Mouse (Mus musculus): Measurements from ENCODE around the gene Iqck. TPM values are rescaled to one million over a fixed set of nuclear protein-coding genes. Genes with fewer than 3 reads are reported as not detected.

Iqck gene
- polyA plus RNA-seq, 1 experiment = 0.48 TPM

DNA sequence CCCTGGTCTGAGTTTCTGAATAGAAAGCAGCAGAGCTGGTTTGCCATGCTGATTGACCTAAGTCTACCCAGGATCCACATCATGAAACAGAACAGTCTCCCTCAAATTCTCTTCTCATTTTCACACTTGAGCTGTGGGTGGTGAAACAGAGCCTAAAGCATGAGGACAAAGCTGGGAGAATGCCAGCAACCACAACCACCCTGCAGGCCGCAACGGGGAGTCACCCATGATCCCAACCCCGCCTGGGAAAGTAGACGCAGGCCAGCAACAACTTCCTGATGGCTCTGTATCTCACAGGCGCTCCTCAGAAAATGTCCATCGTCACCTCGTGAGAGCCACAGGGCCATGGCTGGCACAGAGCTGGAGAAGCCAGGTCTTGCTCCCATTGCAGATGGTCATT lies 4.0 kb upstream of the Iqck start:
- whole genome bisulfite sequencing = 48% methylated on average over 7 of the region's 7 CpGs
- no peak overlapping the region for H3K27ac ChIP-seq (ENCODE audit: insufficient read depth, low read depth, low read length)
- no peak overlapping the region for H3K4me3 ChIP-seq (ENCODE audit: low read depth, low read length)
- peaks cover 8% of the 10 kb centered on the region; the same call in 1 of the 2 replicates for H3K4me1 ChIP-seq (ENCODE audit: control insufficient read depth, insufficient read depth, insufficient read length, low read length)
- peaks cover 22% of the 10 kb centered on the region for H3K36me3 ChIP-seq (ENCODE audit: control insufficient read depth, insufficient read depth, low read length)
- TF ChIP-seq CTCF (IDR thresholded peaks at IDR 0.05; ENCODE audit: extremely low read depth, insufficient read length, insufficient replicate concordance, low read depth, low read length) = no peak
- TF ChIP-seq POLR2A (IDR thresholded peaks at IDR 0.05; ENCODE audit: low read depth, low read length) = no peak
- H3K27me3 ChIP-seq (ENCODE audit: control insufficient read depth, insufficient read depth, low read length) = no peaks in the 10 kb centered on the region

DNA sequence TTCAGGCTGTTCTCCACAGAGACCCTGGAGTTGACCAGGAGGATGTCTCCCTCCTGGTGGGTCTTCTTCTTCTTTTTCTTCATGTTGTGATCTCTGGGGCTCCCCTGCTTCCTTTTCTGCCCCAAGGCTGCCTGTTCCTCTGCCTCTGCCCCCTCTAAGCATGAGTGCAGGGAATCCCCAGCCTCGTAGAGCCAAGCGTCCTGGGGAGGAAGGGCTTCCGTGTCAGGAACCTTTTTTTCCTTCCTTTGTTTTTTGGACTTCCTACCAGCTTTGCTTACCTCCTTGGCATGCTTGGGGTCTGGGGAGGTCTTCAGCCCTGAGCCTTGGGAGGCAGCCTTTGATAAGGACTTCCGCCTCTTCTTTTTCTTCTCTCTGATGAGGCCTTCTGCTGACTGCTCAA lies 2.9 kb upstream of the Iqck start:
- H3K4me3 ChIP-seq (ENCODE audit: low read depth, low read length) = no peak overlapping the region
- no peaks in the 10 kb centered on the region for H3K27me3 ChIP-seq (ENCODE audit: control insufficient read depth, insufficient read depth, low read length)
- peaks cover 17% of the 10 kb centered on the region for H3K36me3 ChIP-seq (ENCODE audit: control insufficient read depth, insufficient read depth, low read length)
- no peak overlapping the region for H3K27ac ChIP-seq (ENCODE audit: insufficient read depth, low read depth, low read length)
- TF ChIP-seq POLR2A (IDR thresholded peaks at IDR 0.05; ENCODE audit: low read depth, low read length) (no peak), CTCF (IDR thresholded peaks at IDR 0.05; ENCODE audit: extremely low read depth, insufficient read length, insufficient replicate concordance, low read depth, low read length) (no peak)
- WGBS = 80% methylated on average over 4 of the region's 4 CpGs
- peaks cover 8% of the 10 kb centered on the region; the same call in 1 of the 2 replicates for H3K4me1 ChIP-seq (ENCODE audit: control insufficient read depth, insufficient read depth, insufficient read length, low read length)

DNA sequence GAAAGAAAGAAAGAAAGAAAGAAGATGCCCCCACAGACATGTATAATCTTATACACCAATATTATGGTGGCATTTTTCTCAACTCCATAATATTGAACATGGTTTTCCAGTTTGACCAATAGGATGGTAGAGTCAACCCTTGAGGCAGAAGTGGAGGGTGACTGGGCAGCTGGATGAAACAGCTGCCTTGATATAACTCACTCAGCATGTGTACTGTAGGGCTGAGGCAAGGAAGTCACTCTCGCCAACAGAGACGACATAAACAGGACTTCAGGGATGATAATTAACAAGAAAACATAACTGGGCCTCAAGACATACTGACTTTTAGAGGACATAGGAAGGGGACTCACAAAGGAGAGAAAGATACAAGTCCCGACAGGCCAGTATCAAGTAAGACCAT lies 946 bp upstream of the Iqck start:
- TF ChIP-seq CTCF (IDR thresholded peaks at IDR 0.05; ENCODE audit: extremely low read depth, insufficient read length, insufficient replicate concordance, low read depth, low read length) (no peak), POLR2A (IDR thresholded peaks at IDR 0.05; ENCODE audit: low read depth, low read length) (no peak)
- no peaks in the 10 kb centered on the region for H3K27me3 ChIP-seq (ENCODE audit: control insufficient read depth, insufficient read depth, low read length)
- peak overlapping the region; percentile 87; the same call in 1 of the 2 replicates for H3K4me3 ChIP-seq (ENCODE audit: low read depth, low read length)
- peaks cover 8% of the 10 kb centered on the region; the same call in 1 of the 2 replicates for H3K4me1 ChIP-seq (ENCODE audit: control insufficient read depth, insufficient read depth, insufficient read length, low read length)
- H3K36me3 ChIP-seq (ENCODE audit: control insufficient read depth, insufficient read depth, low read length) = peaks cover 10% of the 10 kb centered on the region; the same call in 1 of the 2 replicates
- WGBS = 4% methylated on average over 3 of the region's 3 CpGs
- H3K27ac ChIP-seq (ENCODE audit: insufficient read depth, low read depth, low read length) = no peak overlapping the region

- TF ChIP-seq CTCF (IDR thresholded peaks at IDR 0.05; ENCODE audit: extremely low read depth, insufficient read length, insufficient replicate concordance, low read depth, low read length) (no peak), POLR2A (IDR thresholded peaks at IDR 0.05; ENCODE audit: low read depth, low read length) (no peak)
- 1% methylated on average over 35 of the region's 46 CpGs for WGBS
Measured at GRCm38 (mm10) chr7:118855877-118856304, 339 bp downstream of the Iqck start, which contains the start of gene Knop1. Gene Knop1 (minus strand): TSS chr7:118856254.

DNA sequence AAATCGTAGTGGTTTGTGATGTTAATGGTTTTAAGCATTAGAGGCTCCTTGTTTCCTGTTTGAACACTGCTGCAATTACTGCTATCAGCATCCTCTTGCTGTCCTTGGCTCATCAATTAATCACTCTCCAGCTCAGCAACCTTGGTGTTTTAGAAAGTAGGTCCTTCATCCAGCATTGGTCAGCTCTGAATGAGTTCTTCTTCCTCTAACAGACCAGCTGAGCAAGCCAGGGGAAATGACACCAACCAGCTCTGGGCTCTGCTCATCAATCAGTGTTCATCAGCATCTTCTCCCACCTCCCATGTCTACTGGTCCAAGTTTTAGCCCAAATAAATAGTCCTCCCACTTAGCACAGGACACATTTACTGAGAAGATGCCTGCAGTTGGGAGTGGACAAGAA lies 3.1 kb downstream of the Iqck start:
- H3K36me3 ChIP-seq (ENCODE audit: control insufficient read depth, insufficient read depth, low read length) = no peaks in the 10 kb centered on the region

More at GRCm38 (mm10) chr7:118855877-118856304, 339 bp downstream of the Iqck start, which contains the start of gene Knop1:
- peaks cover 8% of the 10 kb centered on the region; the same call in 1 of the 2 replicates for H3K36me3 ChIP-seq (ENCODE audit: control insufficient read depth, insufficient read depth, low read length)
- peaks cover 8% of the 10 kb centered on the region; the same call in 1 of the 2 replicates for H3K4me1 ChIP-seq (ENCODE audit: control insufficient read depth, insufficient read depth, insufficient read length, low read length)
- H3K27me3 ChIP-seq (ENCODE audit: control insufficient read depth, insufficient read depth, low read length) = no peaks in the 10 kb centered on the region
- 0 out of 2 replicates have a peak within 1 kb of the TSS, but pooled peaks have one; percentile 4 for H3K27ac ChIP-seq (ENCODE audit: insufficient read depth, low read depth, low read length)
- H3K4me3 ChIP-seq (ENCODE audit: low read depth, low read length) = peak within 1 kb of the TSS; percentile 87

DNA sequence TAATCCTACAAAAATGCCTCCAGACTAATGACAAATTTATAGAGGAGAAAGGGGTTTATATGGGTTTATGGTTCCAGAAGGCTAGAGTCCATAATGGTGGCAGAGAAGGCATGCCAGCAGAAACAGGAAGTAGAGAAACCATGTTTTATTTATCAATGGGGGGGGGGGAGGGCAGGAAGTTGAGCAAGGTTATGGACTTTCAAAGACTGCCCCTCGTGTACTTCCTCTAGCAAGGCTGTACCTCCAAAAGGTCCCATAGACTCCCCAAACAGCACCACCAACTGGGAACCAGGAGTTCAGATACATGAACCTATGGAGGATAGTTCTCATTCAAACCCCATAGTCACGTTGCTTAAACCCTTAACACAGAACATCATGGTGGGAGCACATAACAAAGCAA lies 9.8 kb downstream of the Iqck start:
- Histone ChIP-seq H3K27me3 (ENCODE audit: control insufficient read depth, insufficient read depth, low read length) (no peaks in the 10 kb centered on the region), H3K4me3 (ENCODE audit: low read depth, low read length) (no peak overlapping the region), H3K27ac (ENCODE audit: insufficient read depth, low read depth, low read length) (no peak overlapping the region), H3K4me1 (ENCODE audit: control insufficient read depth, insufficient read depth, insufficient read length, low read length) (no peaks in the 10 kb centered on the region), H3K36me3 (ENCODE audit: control insufficient read depth, insufficient read depth, low read length) (no peaks in the 10 kb centered on the region)
- WGBS = 58% methylated on average over 2 of the region's 2 CpGs
- TF ChIP-seq CTCF (IDR thresholded peaks at IDR 0.05; ENCODE audit: extremely low read depth, insufficient read length, insufficient replicate concordance, low read depth, low read length) = no peak
- no peak for TF ChIP-seq POLR2A (IDR thresholded peaks at IDR 0.05; ENCODE audit: low read depth, low read length)

More for the DNA sequence above, 3.1 kb downstream of the Iqck start:
- 88% methylated on average over 1 of the region's 1 CpGs for WGBS
- H3K27me3 ChIP-seq (ENCODE audit: control insufficient read depth, insufficient read depth, low read length) = no peaks in the 10 kb centered on the region
- no peak for TF ChIP-seq CTCF (IDR thresholded peaks at IDR 0.05; ENCODE audit: extremely low read depth, insufficient read length, insufficient replicate concordance, low read depth, low read length)
- no peak overlapping the region for H3K4me3 ChIP-seq (ENCODE audit: low read depth, low read length)
- H3K27ac ChIP-seq (ENCODE audit: insufficient read depth, low read depth, low read length) = no peak overlapping the region
- peaks cover 5% of the 10 kb centered on the region; the same call in 1 of the 2 replicates for H3K4me1 ChIP-seq (ENCODE audit: control insufficient read depth, insufficient read depth, insufficient read length, low read length)

- no peak overlapping the region for H3K4me3 ChIP-seq (ENCODE audit: low read depth, low read length)
- H3K36me3 ChIP-seq (ENCODE audit: control insufficient read depth, insufficient read depth, low read length) = no peaks in the 10 kb centered on the region
- no peaks in the 10 kb centered on the region for H3K4me1 ChIP-seq (ENCODE audit: control insufficient read depth, insufficient read depth, insufficient read length, low read length)
- no peak for TF ChIP-seq CTCF (IDR thresholded peaks at IDR 0.05; ENCODE audit: extremely low read depth, insufficient read length, insufficient replicate concordance, low read depth, low read length)
- no peak for TF ChIP-seq POLR2A (IDR thresholded peaks at IDR 0.05; ENCODE audit: low read depth, low read length)
- no peaks in the 10 kb centered on the region for H3K27me3 ChIP-seq (ENCODE audit: control insufficient read depth, insufficient read depth, low read length)
- 94% methylated on average over 3 of the region's 3 CpGs for WGBS
- H3K27ac ChIP-seq (ENCODE audit: insufficient read depth, low read depth, low read length) = no peak overlapping the region
Measured at GRCm38 (mm10) chr7:118879466-118880029, 24.0 kb downstream of the Iqck start.

Measured in small intestine, adult 2 months (tissue).